Mouse (Mus musculus): ENCODE measurements around the gene Pigr. TPM values are rescaled to one million over a fixed set of nuclear protein-coding genes. Genes with fewer than 3 reads are reported as not detected.
A peak's percentile ranks its signal among the peaks of the same experiment; 100 is the strongest.

Pigr gene
- not detected in 2 replicates for polyA plus RNA-seq (2016; fragmentation: Nextera tagmentation; extraction: Ambion mirVana)

- WGBS: 90% methylated on average over 5 of the region's 5 CpGs
Observed at GRCm38 (mm10) chr1:130826448-130826847, at the start of gene Pigr. Gene Pigr (plus strand): TSS chr1:130826684.

GRCm38 (mm10) chr1:130779867-130780266 is 46.6 kb upstream of the Pigr start:
- Histone ChIP-seq H3K4me3 (no peak overlapping the region), H3K4me1 (no peaks in the 10 kb centered on the region), H3K27ac (replicated peaks) (no peak overlapping the region), H3K27me3 (replicated peaks; ENCODE audit: low read depth, poor library complexity, severe bottlenecking) (no peaks in the 10 kb centered on the region), H3K36me3 (replicated peaks) (no peaks in the 10 kb centered on the region), H3K9me3 (no peaks in the 10 kb centered on the region)
- WGBS: 90% methylated on average over 3 of the region's 3 CpGs
- no peak for DNase-seq (ENCODE audit: low spot score)

More at GRCm38 (mm10) chr1:130826448-130826847, at the start of gene Pigr:
- Histone ChIP-seq H3K27me3 (replicated peaks; ENCODE audit: low read depth, poor library complexity, severe bottlenecking) (no peaks in the 10 kb centered on the region), H3K4me3 (no peak within 1 kb of the TSS), H3K9me3 (no peaks in the 10 kb centered on the region), H3K4me1 (no peaks in the 10 kb centered on the region), H3K36me3 (replicated peaks) (no peaks in the 10 kb centered on the region), H3K27ac (replicated peaks) (no peak within 1 kb of the TSS)
- no peak for DNase-seq (ENCODE audit: low spot score)

GRCm38 (mm10) chr1:130784054-130784453 is 42.4 kb upstream of the Pigr start:
- no peaks in the 10 kb centered on the region for H3K9me3 ChIP-seq
- H3K27ac ChIP-seq (replicated peaks): no peak overlapping the region
- 37% methylated on average over 4 of the region's 4 CpGs for WGBS
- no peaks in the 10 kb centered on the region for H3K27me3 ChIP-seq (replicated peaks; ENCODE audit: low read depth, poor library complexity, severe bottlenecking)
- H3K36me3 ChIP-seq (replicated peaks): no peaks in the 10 kb centered on the region
- no peaks in the 10 kb centered on the region for H3K4me1 ChIP-seq
- no peak for DNase-seq (ENCODE audit: low spot score)
- no peak overlapping the region for H3K4me3 ChIP-seq

GRCm38 (mm10) chr1:130787001-130787400 is 39.5 kb upstream of the Pigr start:
- DNase-seq (ENCODE audit: low spot score): no peak
- WGBS: 47% methylated on average over 4 of the region's 4 CpGs
- Histone ChIP-seq H3K4me1 (peaks cover 5% of the 10 kb centered on the region; the same call in 1 of the 2 replicates), H3K36me3 (replicated peaks) (no peaks in the 10 kb centered on the region), H3K27ac (replicated peaks) (no peak overlapping the region), H3K4me3 (no peak overlapping the region), H3K9me3 (0 out of 2 replicates have a peak, but pooled peaks cover 1% of the 10 kb centered on the region), H3K27me3 (replicated peaks; ENCODE audit: low read depth, poor library complexity, severe bottlenecking) (no peaks in the 10 kb centered on the region)

GRCm38 (mm10) chr1:130789512-130790451 is 36.7 kb upstream of the Pigr start:
- H3K4me3 ChIP-seq: no peak overlapping the region
- H3K4me1 ChIP-seq: peaks cover 5% of the 10 kb centered on the region; the same call in 1 of the 2 replicates
- no peaks in the 10 kb centered on the region for H3K27me3 ChIP-seq (replicated peaks; ENCODE audit: low read depth, poor library complexity, severe bottlenecking)
- H3K27ac ChIP-seq (replicated peaks): no peak overlapping the region
- 58% methylated on average over 3 of the region's 3 CpGs for WGBS
- no peaks in the 10 kb centered on the region for H3K36me3 ChIP-seq (replicated peaks)
- DNase-seq (ENCODE audit: low spot score): no peak
- H3K9me3 ChIP-seq: 0 out of 2 replicates have a peak, but pooled peaks cover 3% of the 10 kb centered on the region

GRCm38 (mm10) chr1:130795331-130795730 is 31.2 kb upstream of the Pigr start:
- H3K27ac ChIP-seq (replicated peaks): no peak overlapping the region
- no peaks in the 10 kb centered on the region for H3K36me3 ChIP-seq (replicated peaks)
- no peaks in the 10 kb centered on the region for H3K4me1 ChIP-seq
- 0 out of 2 replicates have a peak, but pooled peaks cover 3% of the 10 kb centered on the region for H3K9me3 ChIP-seq
- no peak overlapping the region for H3K4me3 ChIP-seq
- DNase-seq (ENCODE audit: low spot score): no peak
- no peaks in the 10 kb centered on the region for H3K27me3 ChIP-seq (replicated peaks; ENCODE audit: low read depth, poor library complexity, severe bottlenecking)
- WGBS: 78% methylated on average over 2 of the region's 2 CpGs

- 0 out of 2 replicates have a peak, but pooled peaks cover under 1% of the 10 kb centered on the region for H3K9me3 ChIP-seq
- no peaks in the 10 kb centered on the region for H3K4me1 ChIP-seq
- no peaks in the 10 kb centered on the region for H3K36me3 ChIP-seq (replicated peaks)
- 84% methylated on average over 8 of the region's 8 CpGs for WGBS
- DNase-seq (ENCODE audit: low spot score): peak; percentile 36
- H3K27me3 ChIP-seq (replicated peaks; ENCODE audit: low read depth, poor library complexity, severe bottlenecking): no peaks in the 10 kb centered on the region
- H3K4me3 ChIP-seq: no peak overlapping the region
- no peak overlapping the region for H3K27ac ChIP-seq (replicated peaks)
Observed at GRCm38 (mm10) chr1:130796967-130797684, 29.4 kb upstream of the Pigr start.

GRCm38 (mm10) chr1:130798037-130798436 is 28.4 kb upstream of the Pigr start:
- Histone ChIP-seq H3K27ac (replicated peaks) (no peak overlapping the region), H3K9me3 (no peaks in the 10 kb centered on the region), H3K4me1 (0 out of 2 replicates have a peak, but pooled peaks cover 3% of the 10 kb centered on the region), H3K4me3 (no peak overlapping the region), H3K36me3 (replicated peaks) (no peaks in the 10 kb centered on the region), H3K27me3 (replicated peaks; ENCODE audit: low read depth, poor library complexity, severe bottlenecking) (no peaks in the 10 kb centered on the region)
- no peak for DNase-seq (ENCODE audit: low spot score)
- 76% methylated on average over 6 of the region's 6 CpGs for WGBS

GRCm38 (mm10) chr1:130798551-130798950 is 27.9 kb upstream of the Pigr start:
- WGBS: 79% methylated on average over 3 of the region's 3 CpGs
- no peak for DNase-seq (ENCODE audit: low spot score)
- H3K9me3 ChIP-seq: no peaks in the 10 kb centered on the region

GRCm38 (mm10) chr1:130799399-130799798 is 27.1 kb upstream of the Pigr start:
- peaks cover 6% of the 10 kb centered on the region; the same call in 1 of the 2 replicates for H3K4me1 ChIP-seq
- no peak overlapping the region for H3K4me3 ChIP-seq
- WGBS: 91% methylated on average over 2 of the region's 2 CpGs
- H3K9me3 ChIP-seq: no peaks in the 10 kb centered on the region
- H3K36me3 ChIP-seq (replicated peaks): no peaks in the 10 kb centered on the region
- DNase-seq (ENCODE audit: low spot score): no peak
- no peak overlapping the region for H3K27ac ChIP-seq (replicated peaks)
- H3K27me3 ChIP-seq (replicated peaks; ENCODE audit: low read depth, poor library complexity, severe bottlenecking): no peaks in the 10 kb centered on the region

More at GRCm38 (mm10) chr1:130798551-130798950, 27.9 kb upstream of the Pigr start:
- H3K4me1 ChIP-seq: 0 out of 2 replicates have a peak, but pooled peaks cover 3% of the 10 kb centered on the region
- H3K27me3 ChIP-seq (replicated peaks; ENCODE audit: low read depth, poor library complexity, severe bottlenecking): no peaks in the 10 kb centered on the region
- H3K27ac ChIP-seq (replicated peaks): no peak overlapping the region
- no peaks in the 10 kb centered on the region for H3K36me3 ChIP-seq (replicated peaks)
- H3K4me3 ChIP-seq: no peak overlapping the region

GRCm38 (mm10) chr1:130800602-130801001 is 25.9 kb upstream of the Pigr start, which contains the start of gene Fcamr:
Gene Fcamr (plus strand): TSS chr1:130800902.
- WGBS: 87% methylated on average over 8 of the region's 8 CpGs
- Histone ChIP-seq H3K4me3 (no peak within 1 kb of the TSS), H3K27me3 (replicated peaks; ENCODE audit: low read depth, poor library complexity, severe bottlenecking) (no peaks in the 10 kb centered on the region), H3K27ac (replicated peaks) (no peak within 1 kb of the TSS), H3K36me3 (replicated peaks) (no peaks in the 10 kb centered on the region), H3K9me3 (no peaks in the 10 kb centered on the region), H3K4me1 (peaks cover 8% of the 10 kb centered on the region; the same call in 1 of the 2 replicates)
- DNase-seq (ENCODE audit: low spot score): no peak

- 68% methylated on average over 2 of the region's 2 CpGs for WGBS
- DNase-seq (ENCODE audit: low spot score): no peak
- no peaks in the 10 kb centered on the region for H3K9me3 ChIP-seq
- H3K27ac ChIP-seq (replicated peaks): no peak overlapping the region
- no peaks in the 10 kb centered on the region for H3K27me3 ChIP-seq (replicated peaks; ENCODE audit: low read depth, poor library complexity, severe bottlenecking)
- H3K4me1 ChIP-seq: peaks cover 8% of the 10 kb centered on the region; the same call in 1 of the 2 replicates
- H3K36me3 ChIP-seq (replicated peaks): no peaks in the 10 kb centered on the region
- H3K4me3 ChIP-seq: no peak overlapping the region
Observed at GRCm38 (mm10) chr1:130801511-130801910, 25.0 kb upstream of the Pigr start.
